In genomic region chr14:120276343-120277080, GRCm38 (mm10) we compare ENCODE assay signal across 8 mouse cellular contexts. TPM values are rescaled to one million over a fixed set of nuclear protein-coding genes. Genes with fewer than 3 reads are reported as not detected.
DNase-seq lines count a peak whose midpoint lies in the region; ATAC-seq lines count a peak whose summit lies in the region.

No protein-coding gene starts in this region.

- no peaks in the 10 kb centered on the region for H3K9me3 ChIP-seq in forebrain, embryonic 15.5 days
- H3K9me3 ChIP-seq in liver, embryonic 11.5 days (ENCODE audit: control insufficient read depth, low read length), result no peaks in the 10 kb centered on the region

- 3% methylated on average over 10 of the region's 10 CpGs for WGBS in forebrain, embryonic 15.5 days
- whole genome bisulfite sequencing in liver, embryonic 11.5 days, result 10% methylated on average over 10 of the region's 10 CpGs

- H3K27me3 ChIP-seq in forebrain, embryonic 15.5 days, result no peaks in the 10 kb centered on the region
- H3K27me3 ChIP-seq in liver, embryonic 11.5 days (replicated peaks; ENCODE audit: control insufficient read depth, insufficient read depth, low read length), result no peaks in the 10 kb centered on the region

- H3K4me2 ChIP-seq in forebrain, embryonic 15.5 days (replicated peaks), result peak overlapping the region; percentile 49
- H3K4me2 ChIP-seq in liver, embryonic 11.5 days, result peak overlapping the region; percentile 79

- H3K4me1 ChIP-seq in forebrain, embryonic 15.5 days, result peaks cover 48% of the 10 kb centered on the region
- peaks cover 30% of the 10 kb centered on the region for H3K4me1 ChIP-seq in liver, embryonic 11.5 days (replicated peaks; ENCODE audit: control insufficient read depth, insufficient read depth, low read length)

- H3K4me3 ChIP-seq in forebrain, embryonic 15.5 days, result peak overlapping the region; percentile 59
- peak overlapping the region; percentile 73 for H3K4me3 ChIP-seq in liver, embryonic 11.5 days (ENCODE audit: low read depth, low read length)

- H3K9ac ChIP-seq in forebrain, embryonic 15.5 days (replicated peaks), result peak overlapping the region; percentile 52
- peak overlapping the region; percentile 55 for H3K9ac ChIP-seq in liver, embryonic 11.5 days (ENCODE audit: low read depth, low read length)

- intact Hi-C loops in heart, postnatal 36 days (cut with DNase I), result loop anchor here (2.0 to 10.0 kb wide), 4 partner anchors 20 to 268 kb away; no protein-coding TSS in a partner anchor

- H3K36me3 ChIP-seq in forebrain, embryonic 15.5 days, result no peaks in the 10 kb centered on the region
- H3K36me3 ChIP-seq in liver, embryonic 11.5 days (ENCODE audit: control insufficient read depth, insufficient read depth, low read length), result no peaks in the 10 kb centered on the region

- DNase-seq in heart, adult 11 months, result peak; percentile 88
- no peak for DNase-seq in heart, postnatal 36 days
- DNase-seq in liver, embryonic 11.5 days (ENCODE audit: low spot score), result no peak
- DNase-seq in retina, postnatal 1 day, result peak; percentile 76
- no peak for DNase-seq in gastrocnemius, adult 8-10 months (ENCODE audit: low spot score in 2 of 2)
- DNase-seq in cerebellum, postnatal 36 days, result no peak

- ATAC-seq in CD4-positive, CD25-positive, alpha-beta regulatory T cell, adult 4 months, result peak; percentile 13
- 0 out of 2 replicates have a peak, but pooled peaks have one; percentile 17 for ATAC-seq in forebrain, embryonic 15.5 days (replicated peaks)
- no peak for ATAC-seq in liver, embryonic 11.5 days (replicated peaks; ENCODE audit: low FRiP score)

- peak overlapping the region; percentile 86 for H3K27ac ChIP-seq in forebrain, embryonic 15.5 days (replicated peaks)
- H3K27ac ChIP-seq in liver, embryonic 11.5 days (ENCODE audit: low read depth, low read length), result peak overlapping the region; percentile 47

RNA-seq across cellular contexts. Expression of gene Mbnl2, which starts 1.0 kb away (rescaled TPM):
- total RNA-seq in heart, postnatal 36 days (2021), result 100 to 1,000 TPM; 248 to 254 TPM
- polyA plus RNA-seq in CD4-positive, CD25-positive, alpha-beta regulatory T cell, adult 4 months (2017; shearing (Covaris generic)), result 10 to 100 TPM; 50.7 to 52.1 TPM
- 22.2 TPM in 2 replicates for polyA plus RNA-seq in forebrain, embryonic 15.5 days (2015; fragmentation: Nextera tagmentation; extraction: Ambion mirVana)
- polyA plus RNA-seq in liver, embryonic 11.5 days (2014; fragmentation: Nextera tagmentation; extraction: Ambion mirVana), result 38.2 and 40.0 TPM in 2 replicates
- 100 to 1,000 TPM; 229 to 309 (median 276) TPM for total RNA-seq in gastrocnemius, adult 8-10 months (2022)

Comparison
In these comparisons a context has a peak if more than half of its experiments do, and no peak if none do; other contexts are left out.
1. DNase-seq: peak in heart, adult 11 months (single experiment) and retina, postnatal 1 day (single experiment); none in heart, postnatal 36 days (0 of 2), liver, embryonic 11.5 days (single experiment), gastrocnemius, adult 8-10 months (0 of 2) and cerebellum, postnatal 36 days (0 of 2).